Mouse (Mus musculus): Measurements from ENCODE around the gene Myo1h.

- TF ChIP-seq TAL1 (IDR thresholded peaks at IDR 0.05; ENCODE audit: low read length) (no peak), GATA1 (IDR thresholded peaks at IDR 0.05; ENCODE audit: low read length) (no peak)
These were observed 20.1 kb downstream of the Myo1h start for GRCm38 (mm10) chr5:114308765-114309679.
